Mouse (Mus musculus) heart, postnatal 25 days (tissue): ENCODE measurements around the gene Adamtsl1. TPM values are rescaled to one million over a fixed set of nuclear protein-coding genes. Genes with fewer than 3 reads are reported as not detected.

ENCODE experiments used
- DNase-seq: peaks from one replicate; pipeline ENCODE4 v3.0.0; 2022; ENCODE audit warnings: low spot score
- intact Hi-C: fragments of 180-260 bp; cut with DNase I; formaldehyde crosslinking; loops from one replicate; pipeline ENCODE4 v1.15.1; 2025
- total RNA-seq, 2 experiments: library from RNA; stranded (reverse); gene quantifications; 2 replicates each; pipeline ENCODE4 v1.2.3; 2021

Adamtsl1 gene
- total RNA-seq, 2 experiments from 2014 or later: 2.3 to 3.4 TPM

DNA sequence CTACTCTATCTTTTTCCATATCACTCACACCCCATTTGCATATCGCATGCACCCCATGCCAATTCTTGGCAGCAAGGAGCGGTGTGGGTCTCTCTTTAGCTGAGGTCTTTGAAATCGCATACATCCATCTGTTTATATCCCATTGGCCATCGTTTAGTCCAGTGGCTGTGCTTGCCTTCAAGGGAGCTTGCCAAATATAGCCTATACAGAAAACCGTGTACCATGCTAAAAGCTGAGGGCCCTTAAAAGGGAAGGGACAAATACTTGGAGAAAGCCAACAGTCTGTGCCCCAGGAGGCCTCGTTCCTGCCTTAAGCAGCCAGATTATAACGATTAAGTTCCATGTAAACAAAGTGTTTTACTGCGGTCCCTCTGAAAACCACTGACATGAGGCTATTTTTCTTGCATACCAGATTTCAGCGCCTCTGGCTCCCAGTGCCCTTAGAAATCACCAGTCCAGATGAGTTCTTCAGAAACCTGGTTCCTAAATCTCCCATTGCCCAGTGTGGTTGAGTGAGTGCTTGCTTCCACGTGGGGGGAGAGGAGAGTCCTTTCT lies 822.0 kb downstream of the Adamtsl1 start:
- intact Hi-C loops: no loop called here
- DNase-seq: no peak

DNA sequence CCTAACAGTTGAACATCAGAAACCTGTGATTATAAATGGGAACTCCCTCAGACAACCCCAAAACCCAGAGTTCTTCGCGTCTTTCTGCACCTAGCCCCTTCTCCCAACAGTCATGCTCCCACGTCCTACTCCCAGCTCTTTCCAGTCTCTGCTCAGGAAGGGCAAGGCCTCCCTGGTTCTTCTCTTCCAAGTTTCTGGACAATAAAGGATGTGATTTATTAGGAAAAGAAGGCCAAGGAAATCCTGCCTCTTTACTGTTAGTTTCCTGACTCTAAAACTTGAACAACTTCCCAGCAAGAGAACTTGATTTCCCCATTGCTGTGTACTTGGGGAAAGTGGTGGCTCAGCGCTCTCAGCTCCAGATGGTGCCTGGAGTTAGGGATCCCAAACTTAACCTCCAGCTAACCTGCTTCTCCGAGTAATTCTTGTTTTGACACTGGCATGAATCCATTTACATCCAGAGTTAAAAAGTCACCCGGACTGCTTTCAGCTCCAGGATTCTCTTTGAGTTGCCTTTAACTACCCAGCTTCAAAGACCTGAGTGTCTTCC lies 823.3 kb downstream of the Adamtsl1 start:
- DNase-seq: no peak
- intact Hi-C loops: no loop called here

DNA sequence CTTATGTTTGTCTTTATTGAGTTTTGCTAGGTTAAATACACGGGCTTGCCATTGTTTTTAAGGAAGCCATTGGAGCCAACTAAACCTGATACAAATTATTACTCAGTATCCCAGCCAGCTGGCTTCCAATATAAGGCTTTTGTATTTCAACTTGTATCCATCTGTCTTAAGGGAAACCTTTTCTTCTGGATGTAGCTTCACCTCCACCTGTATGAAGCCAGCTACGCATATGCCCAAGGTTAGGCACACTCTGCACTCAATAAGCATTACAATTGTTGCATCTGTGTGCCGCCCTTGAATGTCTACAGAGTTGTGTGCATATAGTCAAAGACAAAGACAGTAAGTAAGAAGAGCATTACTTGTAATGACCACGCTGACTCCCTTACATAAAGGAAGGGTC lies 835.4 kb downstream of the Adamtsl1 start:
- intact Hi-C loops: no loop called here
- DNase-seq: no peak

DNA sequence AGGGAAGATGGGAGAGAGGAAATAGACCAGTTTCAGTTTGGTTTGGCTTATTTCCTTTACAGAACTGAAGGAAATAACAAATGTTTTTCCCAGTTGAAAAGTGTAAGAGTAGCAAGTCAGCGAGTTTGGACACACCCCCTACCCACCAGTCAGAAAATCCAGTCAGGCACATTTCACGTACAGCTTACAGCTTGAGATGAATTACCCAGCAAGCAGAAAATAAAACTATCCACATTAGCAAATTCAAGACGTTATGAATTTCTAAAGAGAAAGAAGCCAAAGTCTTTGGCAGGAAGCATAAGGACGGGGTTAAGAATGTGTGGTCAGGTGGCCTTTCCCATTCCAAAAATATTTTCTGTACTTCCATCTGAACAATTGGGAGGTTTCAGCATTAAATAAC lies 838.1 kb downstream of the Adamtsl1 start:
- DNase-seq: no peak
- intact Hi-C loops: no loop called here

DNA sequence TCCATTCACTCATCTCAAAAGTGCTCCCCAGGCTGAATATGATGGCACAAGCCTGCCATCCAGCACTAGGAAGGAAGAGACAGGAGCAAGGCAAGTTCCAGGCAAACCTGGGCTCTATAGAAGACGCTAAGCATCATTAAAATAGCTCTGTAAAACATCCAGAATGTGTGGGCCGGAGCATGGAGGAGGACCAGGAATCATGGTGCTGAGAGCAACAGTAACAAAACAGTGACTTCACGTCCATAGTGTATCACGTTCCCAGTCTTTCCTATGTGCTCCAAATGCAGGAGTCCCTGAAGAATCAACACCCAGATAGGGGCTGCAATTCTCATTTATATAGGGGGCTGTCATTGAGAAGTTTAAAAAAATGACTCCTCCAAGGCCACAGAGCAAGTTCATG lies 839.6 kb downstream of the Adamtsl1 start:
- intact Hi-C loops: no loop called here
- DNase-seq: no peak

DNA sequence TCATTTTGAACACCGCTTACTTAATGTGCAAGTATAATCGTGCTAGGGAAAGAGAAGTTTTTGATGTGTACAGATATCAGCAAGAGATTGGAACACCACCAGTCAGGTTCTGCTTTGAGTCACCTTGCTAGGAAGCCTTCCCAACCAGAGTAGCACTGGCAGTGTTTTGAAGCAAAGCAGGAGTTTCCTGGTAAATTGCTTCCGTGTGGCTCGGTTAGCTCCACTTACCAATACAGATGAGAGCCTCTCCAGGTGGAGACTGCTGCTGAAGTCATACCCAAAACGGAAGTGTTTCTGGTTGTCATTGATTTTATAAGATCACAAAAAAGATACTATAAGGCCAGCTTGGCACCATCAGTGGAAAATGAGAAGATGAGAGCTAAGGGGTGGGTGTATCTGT lies 845.4 kb downstream of the Adamtsl1 start:
- no peak for DNase-seq
- intact Hi-C loops: no loop called here

DNA sequence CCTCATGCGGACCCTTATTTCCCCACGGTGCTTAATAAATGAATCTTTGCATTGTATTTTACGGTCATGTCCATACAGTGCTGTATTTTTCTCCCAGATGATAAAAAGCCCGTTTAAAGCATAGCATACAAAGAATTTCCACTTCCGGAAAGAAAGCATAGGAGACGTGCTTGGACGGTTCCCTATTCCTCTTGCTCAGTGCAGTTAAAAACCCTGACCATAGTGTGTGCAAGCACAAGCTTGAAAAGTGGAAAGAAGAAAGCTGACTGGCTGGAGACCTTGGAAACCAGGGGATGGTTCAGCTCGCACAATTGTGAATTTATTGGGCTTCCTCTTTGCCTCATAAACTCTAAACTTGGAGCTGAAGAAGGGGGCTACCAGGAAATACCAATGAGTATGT lies 855.1 kb downstream of the Adamtsl1 start:
- intact Hi-C loops: no loop called here
- DNase-seq: no peak

GRCm38 (mm10) chr4:86373166-86373565 lies 859.2 kb downstream of the Adamtsl1 start:
- intact Hi-C loops: no loop called here
- DNase-seq: no peak

GRCm38 (mm10) chr4:86383124-86383523 lies 869.2 kb downstream of the Adamtsl1 start:
- intact Hi-C loops: no loop called here
- DNase-seq: no peak

DNA sequence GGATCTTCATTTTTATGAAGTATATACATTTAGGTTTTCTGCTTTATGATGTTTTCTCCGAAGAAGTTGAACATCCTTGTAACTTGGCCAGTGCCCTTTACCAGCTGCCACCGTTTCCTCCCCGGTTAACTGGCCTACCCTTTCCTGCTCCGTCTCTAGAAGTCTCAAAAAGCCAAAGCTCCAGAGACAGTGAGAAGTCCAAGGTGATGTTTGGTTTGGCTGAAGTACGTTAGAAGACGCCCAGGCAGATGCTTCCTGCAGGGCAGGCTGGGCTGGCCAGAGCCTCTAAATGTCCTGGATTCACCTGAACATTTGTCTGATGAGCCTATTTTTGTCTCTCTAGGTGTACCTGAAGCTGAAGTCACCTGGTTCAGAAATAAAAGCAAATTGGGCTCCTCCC lies 871.1 kb downstream of the Adamtsl1 start:
- intact Hi-C loops: no loop called here
- no peak for DNase-seq

- no peak for DNase-seq
- intact Hi-C loops: no loop called here
Measured at GRCm38 (mm10) chr4:86388430-86388829, 874.5 kb downstream of the Adamtsl1 start.

GRCm38 (mm10) chr4:86391176-86391575 lies 877.2 kb downstream of the Adamtsl1 start:
- no peak for DNase-seq
- intact Hi-C loops: loop anchor here (5.0 kb wide), 1 partner anchor 69 kb away; no protein-coding TSS in a partner anchor

DNA sequence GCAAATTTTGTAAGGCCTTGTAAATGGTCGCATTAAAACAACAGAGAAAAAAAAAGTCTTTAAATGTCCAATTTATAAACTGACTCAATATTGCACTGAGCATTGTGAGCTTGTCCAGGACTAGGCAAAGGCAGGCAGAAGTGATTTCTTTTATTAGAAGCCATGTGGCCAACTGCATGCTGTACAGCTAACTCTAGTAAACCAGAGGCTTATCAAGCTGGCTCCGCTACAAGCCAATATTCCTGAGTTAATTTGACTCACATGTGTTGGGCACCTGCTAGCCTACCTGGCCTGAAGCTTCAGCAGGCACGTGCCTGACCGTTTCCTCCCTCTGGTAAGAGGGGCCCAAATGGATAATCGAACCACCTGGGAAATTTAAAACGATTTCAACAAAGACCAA lies 881.7 kb downstream of the Adamtsl1 start:
- intact Hi-C loops: loop anchor here (5.0 kb wide), 1 partner anchor 92 kb away; no protein-coding TSS in a partner anchor

DNA sequence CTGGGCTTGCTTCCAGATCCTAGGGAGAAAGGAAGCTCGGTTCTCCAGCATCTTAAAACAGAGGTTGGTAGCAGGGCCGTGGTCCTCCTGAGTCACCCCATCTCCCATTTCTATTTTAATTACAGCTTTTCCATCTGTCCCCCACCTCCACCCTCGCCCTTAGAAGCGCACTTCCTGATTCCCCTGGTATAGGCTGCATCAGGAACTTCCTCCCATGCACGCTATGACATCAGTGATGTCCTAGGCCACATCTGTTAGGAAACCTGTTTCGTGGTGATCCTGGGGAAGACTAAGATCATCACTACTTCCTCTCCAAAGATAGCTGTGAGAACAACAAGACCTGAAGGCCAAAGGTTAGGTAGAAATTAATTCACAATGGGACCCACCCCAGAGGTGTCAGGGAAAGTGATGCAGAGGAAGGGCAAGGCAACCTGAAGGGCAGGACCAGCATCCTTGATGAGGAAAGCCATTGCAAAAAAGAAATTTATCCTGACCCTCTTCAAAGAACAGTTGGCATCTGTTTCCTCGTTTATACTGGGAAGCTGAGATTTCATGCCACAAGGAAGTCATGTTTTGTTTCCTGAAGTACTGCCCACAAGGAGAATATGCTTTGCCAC lies 882.8 kb downstream of the Adamtsl1 start:
- intact Hi-C loops: loop anchor here (5.0 kb wide), 1 partner anchor 91 kb away; no protein-coding TSS in a partner anchor

More for the DNA sequence above, 881.7 kb downstream of the Adamtsl1 start:
- DNase-seq: no peak

DNA sequence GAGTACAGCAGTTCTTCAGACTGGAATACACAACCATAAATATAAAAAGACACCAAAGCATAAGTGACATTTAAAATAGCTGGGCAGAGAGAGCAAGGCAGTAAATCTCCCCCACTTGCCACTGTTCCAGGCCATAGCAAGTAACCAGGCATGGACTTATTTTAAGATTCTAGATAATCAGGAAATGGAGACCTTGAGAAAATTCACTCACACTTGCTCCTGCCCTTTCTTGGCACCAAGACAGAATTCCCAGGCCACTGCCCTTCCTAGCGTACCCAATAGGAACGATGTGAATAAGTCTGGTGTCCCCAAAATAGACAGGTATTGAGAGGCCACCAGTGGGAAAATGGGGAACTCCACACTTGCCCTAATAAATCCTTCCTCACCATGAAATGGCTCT lies 883.5 kb downstream of the Adamtsl1 start:
- DNase-seq: no peak
- intact Hi-C loops: loop anchor here (5.0 kb wide), 1 partner anchor 90 kb away; no protein-coding TSS in a partner anchor

More for the DNA sequence above, 882.8 kb downstream of the Adamtsl1 start:
- no peak for DNase-seq

- DNase-seq: no peak
- intact Hi-C loops: no loop called here
Measured at GRCm38 (mm10) chr4:86401116-86401515, 887.1 kb downstream of the Adamtsl1 start.

GRCm38 (mm10) chr4:86406501-86407199 lies 892.7 kb downstream of the Adamtsl1 start:
- DNase-seq: no peak
- intact Hi-C loops: no loop called here

GRCm38 (mm10) chr4:86407200-86407527 lies 893.2 kb downstream of the Adamtsl1 start:
- DNase-seq: no peak
- intact Hi-C loops: no loop called here

GRCm38 (mm10) chr4:86408421-86408820 lies 894.4 kb downstream of the Adamtsl1 start:
- no peak for DNase-seq
- intact Hi-C loops: no loop called here

- DNase-seq: no peak
- intact Hi-C loops: no loop called here
Measured at GRCm38 (mm10) chr4:86410946-86411345, 897.0 kb downstream of the Adamtsl1 start.

GRCm38 (mm10) chr4:86413388-86413787 lies 899.4 kb downstream of the Adamtsl1 start:
- intact Hi-C loops: no loop called here
- DNase-seq: no peak
